Mouse (Mus musculus) brown adipose tissue, adult 24 weeks (tissue): ENCODE measurements around the gene Rph3al. TPM values are rescaled to one million over a fixed set of nuclear protein-coding genes. Genes with fewer than 3 reads are reported as not detected.

Experiments used
- H3K27ac ChIP-seq: fragments of 200-500 bp; replicated peaks from 2 replicates; pipeline ENCODE4 v1.5.1; 2012; ENCODE audit warnings: low read depth, mild to moderate bottlenecking, low read length
- H3K4me1 ChIP-seq: fragments of 200-500 bp; 2 replicates; pipeline ENCODE4 v1.6.1; 2012; ENCODE audit warnings: low read length, mixed read lengths; ENCODE audit not compliant: control insufficient read depth, insufficient read depth, insufficient read length
- H3K4me3 ChIP-seq: fragments of 200-500 bp; 2 replicates; pipeline ENCODE4 v1.5.1; 2012; ENCODE audit warnings: low read depth, mild to moderate bottlenecking, low read length, moderate library complexity; ENCODE audit not compliant: insufficient read depth
- polyA plus RNA-seq: library from polyadenylated mRNA; stranded (reverse); fragments of >200 nt; gene quantifications from 2 replicates; pipeline ENCODE4 v1.2.4, GENCODE M21; 2012; ENCODE audit not compliant: missing spikeins, insufficient read depth, insufficient read length

Rph3al gene
- polyA plus RNA-seq, 1 experiment, result 1.9 TPM

DNA sequence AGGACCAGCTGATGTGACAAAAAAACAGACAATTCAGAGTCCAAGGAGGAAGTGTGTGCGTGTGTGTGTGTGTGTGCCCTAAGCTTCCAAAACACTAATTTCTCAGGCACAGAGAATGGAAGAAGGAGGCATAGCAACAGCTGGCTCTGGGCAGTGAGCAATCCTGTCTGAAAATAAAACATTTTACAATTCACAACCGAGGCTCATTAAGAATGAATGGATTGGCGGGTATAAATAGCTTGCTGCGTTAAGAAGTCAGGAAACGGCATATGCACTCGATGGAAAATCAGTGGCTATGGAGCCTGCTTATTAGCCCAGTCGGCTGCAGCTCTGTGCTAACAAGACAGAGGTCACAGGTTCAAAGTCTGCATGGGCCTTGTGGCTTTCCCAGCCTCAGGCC lies 92.6 kb downstream of the Rph3al start:
- H3K4me3 ChIP-seq, result no peak overlapping the region
- no peak overlapping the region for H3K27ac ChIP-seq
- no peaks in the 10 kb centered on the region; the same call in 1 of the 2 replicates for H3K4me1 ChIP-seq

DNA sequence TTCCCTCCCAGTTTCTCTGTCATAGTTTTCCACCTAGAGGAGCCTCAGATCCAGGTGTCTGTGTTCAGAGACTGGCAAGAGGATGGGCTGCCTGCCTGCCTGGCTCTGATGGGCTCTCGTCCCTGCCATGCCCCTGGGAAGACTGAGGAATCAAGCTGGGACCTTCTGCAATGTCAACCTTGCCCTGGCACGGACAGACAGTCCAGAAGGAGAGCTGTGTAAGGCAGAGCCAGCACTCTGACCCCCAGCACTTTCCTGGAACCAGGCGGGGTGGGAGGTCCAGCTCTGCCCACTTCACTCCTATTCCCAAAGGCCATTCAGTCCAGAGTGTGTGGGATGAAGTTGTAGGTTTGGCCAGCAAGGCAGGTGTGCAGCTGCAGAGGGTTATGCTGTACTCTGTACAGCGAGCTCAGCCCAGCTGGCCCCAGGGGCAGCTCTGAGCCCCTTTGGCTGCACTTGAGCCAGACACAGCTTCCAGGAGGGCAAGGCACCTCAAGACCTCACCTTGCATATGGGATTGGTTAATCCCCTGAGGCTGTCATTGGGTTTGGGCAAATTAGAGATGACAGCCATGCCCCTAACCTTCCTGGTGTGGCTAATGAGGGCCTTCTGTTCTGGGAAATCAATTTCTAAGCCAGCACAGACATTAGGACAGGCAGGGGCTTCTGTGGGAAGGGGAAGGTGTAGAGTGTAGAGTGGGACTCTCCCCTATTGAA lies 95.2 kb downstream of the Rph3al start:
- H3K4me3 ChIP-seq, result no peak overlapping the region

DNA sequence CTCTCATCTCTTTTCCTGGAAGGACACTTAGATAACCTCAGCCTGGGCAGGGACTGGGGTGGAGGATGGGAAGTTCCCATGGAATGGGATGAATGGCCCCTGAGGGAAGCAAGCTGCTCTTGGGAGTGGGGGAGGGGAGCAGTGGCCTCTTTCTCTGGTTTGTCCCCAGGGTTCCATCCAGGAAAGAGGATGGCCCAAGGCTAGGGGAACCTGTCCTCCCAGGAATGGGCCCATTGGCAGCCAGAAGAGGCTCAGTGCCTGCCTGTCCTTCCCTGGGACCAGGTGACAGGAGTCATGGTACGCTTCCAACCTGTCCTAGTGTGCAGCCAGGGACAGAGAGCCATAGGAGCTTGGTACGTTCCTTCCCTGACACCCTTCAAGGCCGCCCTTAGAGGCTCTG lies 96.7 kb downstream of the Rph3al start:
- no peak overlapping the region for H3K27ac ChIP-seq
- H3K4me3 ChIP-seq, result no peak overlapping the region
- H3K4me1 ChIP-seq, result no peaks in the 10 kb centered on the region; the same call in 1 of the 2 replicates

More for the DNA sequence above, 95.2 kb downstream of the Rph3al start:
- Histone ChIP-seq H3K27ac (no peak overlapping the region), H3K4me1 (no peaks in the 10 kb centered on the region; the same call in 1 of the 2 replicates)

DNA sequence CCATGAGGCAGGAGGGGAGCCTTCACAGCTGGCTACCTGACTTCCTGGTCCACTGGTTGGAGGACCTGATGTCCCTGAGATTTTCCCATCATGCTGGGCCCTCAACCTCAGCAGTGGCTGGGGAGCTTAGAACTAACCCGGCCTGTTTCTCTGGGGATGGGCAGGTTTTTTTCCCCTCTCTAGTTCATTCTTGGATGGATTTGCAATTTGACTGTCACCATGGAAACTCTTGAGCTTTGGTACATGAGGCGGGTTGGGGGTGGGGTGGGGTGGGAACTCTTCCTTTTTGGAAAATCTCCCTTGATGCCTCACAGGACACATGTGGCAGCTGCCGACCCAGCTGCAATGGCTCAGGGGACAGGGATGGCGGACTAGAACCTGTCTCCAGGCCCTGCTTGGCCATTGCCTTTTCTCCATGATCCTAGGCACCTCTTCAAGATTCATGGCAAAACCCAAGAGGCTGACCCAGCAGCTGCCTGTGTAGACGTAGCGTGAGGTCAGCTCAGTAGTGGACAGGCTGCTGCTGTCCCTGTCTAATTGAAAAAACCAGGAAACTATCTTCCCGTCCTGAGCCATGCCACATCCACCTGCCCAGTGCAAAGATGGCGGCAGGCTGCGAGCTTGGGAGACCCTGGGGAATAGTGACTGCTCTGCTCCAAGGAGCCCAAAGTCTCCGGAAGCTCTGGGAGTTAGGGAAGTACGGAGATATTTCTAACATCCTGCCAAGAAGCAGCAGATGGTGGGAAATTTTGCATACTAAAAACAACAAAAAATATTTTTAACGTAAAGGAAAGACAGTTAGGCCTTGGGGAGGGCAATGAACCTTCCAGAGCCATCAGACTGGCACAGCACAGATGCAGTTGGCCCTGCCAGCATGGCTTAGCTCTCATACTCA lies 98.4 kb downstream of the Rph3al start:
- H3K4me3 ChIP-seq, result no peak overlapping the region
- H3K27ac ChIP-seq, result no peak overlapping the region
- no peaks in the 10 kb centered on the region; the same call in 1 of the 2 replicates for H3K4me1 ChIP-seq

DNA sequence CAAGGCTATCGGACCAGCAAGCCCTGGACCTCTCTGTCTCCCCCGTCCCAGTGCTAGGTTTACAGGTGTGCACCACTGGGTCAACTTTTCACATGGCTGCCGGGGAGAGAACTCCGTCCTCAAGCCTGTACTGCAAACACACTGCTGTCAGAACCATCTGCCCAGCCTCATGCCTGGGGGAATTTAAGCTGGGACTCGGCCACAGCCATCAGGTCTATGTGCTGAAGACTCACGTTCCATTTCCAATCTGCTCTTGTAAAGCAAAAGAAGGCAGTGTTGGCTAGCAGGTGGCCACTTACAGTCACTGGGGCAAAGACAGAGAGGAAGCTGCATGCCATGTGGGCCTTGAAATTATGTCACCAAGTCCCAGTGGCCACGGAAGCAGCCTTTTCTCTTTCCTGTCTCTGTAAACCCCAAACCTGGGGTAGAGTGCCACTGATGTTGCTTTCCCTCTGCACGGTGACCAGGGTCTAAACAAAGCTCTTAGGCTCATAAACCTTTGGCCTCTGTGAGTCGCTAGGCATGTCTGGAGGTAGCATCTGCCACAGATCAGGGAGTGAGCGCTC lies 99.3 kb downstream of the Rph3al start:
- Histone ChIP-seq H3K4me1 (no peaks in the 10 kb centered on the region; the same call in 1 of the 2 replicates), H3K27ac (no peak overlapping the region), H3K4me3 (no peak overlapping the region)

DNA sequence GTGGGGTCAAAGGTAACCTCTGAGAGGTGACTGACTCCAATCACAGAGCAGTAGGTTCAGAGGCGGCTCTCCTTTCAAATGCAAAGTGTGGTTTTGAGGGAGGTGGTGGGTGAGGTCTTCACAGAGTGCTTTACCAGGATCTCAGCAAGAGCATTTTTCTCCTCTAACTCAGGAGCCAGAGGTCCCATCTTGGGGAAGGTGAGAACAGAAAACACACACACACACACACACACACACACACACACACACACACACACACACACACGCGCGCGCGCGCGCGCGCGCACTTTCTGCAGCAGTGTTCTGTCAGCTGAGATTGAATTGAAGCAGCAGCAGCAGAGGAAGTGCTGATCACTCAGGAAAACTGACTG lies 102.0 kb downstream of the Rph3al start:
- Histone ChIP-seq H3K4me1 (no peaks in the 10 kb centered on the region), H3K4me3 (no peak overlapping the region)

DNA sequence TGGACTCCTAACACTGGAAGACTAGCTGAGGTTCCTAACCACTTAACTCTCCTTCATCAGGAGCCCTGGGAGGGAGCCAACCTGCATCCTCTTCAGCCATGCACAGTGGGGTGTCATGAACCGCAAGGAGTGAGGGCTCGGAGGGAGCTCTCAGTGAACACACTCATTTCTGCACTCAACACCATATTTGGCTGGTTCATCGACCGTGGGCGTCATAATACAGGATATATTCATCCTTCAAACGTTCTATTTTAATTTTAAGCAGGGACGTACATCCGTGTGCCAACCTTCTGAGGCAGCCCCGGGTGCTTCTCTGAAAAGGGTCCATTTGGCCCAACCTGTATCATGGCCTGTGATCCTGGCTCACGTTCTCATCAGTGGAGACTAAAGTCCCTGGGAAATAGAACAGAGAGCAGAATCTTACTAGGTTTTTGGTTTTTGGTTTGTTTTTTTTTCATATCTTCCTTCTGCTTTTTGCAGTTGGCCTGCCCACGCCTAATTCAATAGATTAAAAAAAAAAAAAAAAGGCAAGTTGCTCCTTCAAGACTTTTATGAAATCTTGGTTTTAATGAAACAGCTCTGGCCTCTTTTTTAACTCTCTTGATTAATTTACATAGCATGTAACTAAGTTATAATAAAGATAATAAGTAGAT lies 102.5 kb downstream of the Rph3al start:
- Histone ChIP-seq H3K4me1 (no peaks in the 10 kb centered on the region), H3K27ac (no peak overlapping the region), H3K4me3 (no peak overlapping the region)

More for the DNA sequence above, 102.0 kb downstream of the Rph3al start:
- H3K27ac ChIP-seq, result no peak overlapping the region

DNA sequence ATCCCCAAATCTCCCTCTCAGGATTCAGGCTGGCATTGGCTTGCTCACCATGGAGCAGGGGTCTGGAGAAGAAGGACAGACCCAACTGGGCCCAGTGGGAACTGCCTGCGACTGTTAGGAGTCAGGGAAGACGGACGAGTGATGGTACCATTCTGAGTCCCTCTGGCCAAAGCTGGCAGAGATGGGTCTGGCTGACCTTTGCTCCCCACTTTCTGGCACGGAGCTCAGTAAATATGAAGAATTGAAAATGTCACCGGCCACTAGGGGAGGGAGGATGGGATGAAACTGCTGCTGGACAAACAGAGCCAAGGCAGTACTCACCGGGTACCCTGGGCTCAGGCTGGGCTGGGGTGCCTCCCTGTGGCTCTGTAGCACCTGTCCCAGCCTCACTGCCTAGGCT lies 105.1 kb downstream of the Rph3al start:
- no peaks in the 10 kb centered on the region for H3K4me1 ChIP-seq
- H3K27ac ChIP-seq, result no peak overlapping the region
- H3K4me3 ChIP-seq, result no peak overlapping the region

DNA sequence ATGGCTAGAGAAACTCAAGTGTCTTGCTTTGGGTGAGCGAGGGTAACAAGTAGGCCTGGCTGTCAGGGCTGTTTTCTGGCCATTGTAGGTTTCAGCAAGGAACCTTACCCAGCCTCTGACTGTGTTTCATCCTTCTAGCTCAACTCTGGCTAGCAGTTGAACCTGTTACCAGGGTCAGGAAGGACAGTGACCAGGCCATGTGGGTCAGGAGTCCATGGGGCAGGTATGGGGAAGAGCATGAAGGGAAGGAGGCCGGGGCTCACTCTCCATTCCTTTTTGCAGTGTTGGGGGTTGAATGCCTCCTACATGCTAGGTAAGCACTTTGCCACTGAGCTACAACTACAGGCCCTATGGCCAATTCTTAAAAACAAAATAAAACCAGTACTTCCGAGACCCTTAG lies 107.8 kb downstream of the Rph3al start:
- Histone ChIP-seq H3K27ac (no peak overlapping the region), H3K4me3 (no peak overlapping the region), H3K4me1 (no peaks in the 10 kb centered on the region)

DNA sequence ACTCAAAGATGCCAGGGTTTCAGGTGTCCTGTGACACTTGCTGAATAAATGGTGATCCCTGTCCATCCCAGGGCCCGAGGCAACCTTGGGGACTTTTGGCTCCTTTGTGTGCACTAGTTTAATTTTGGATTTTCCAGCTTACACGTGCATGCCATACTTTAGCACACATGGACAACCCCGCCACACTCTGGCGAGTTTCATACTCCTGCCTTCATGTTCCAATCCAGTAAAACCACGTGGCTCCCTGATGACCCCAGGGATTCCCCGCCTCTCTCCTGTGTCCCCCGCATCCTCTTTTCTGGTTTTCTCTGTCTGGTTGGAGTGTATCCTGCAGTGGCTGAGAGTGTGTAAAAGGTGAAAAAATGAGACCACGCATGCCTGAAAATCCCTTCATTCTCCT lies 110.8 kb downstream of the Rph3al start:
- no peak overlapping the region for H3K27ac ChIP-seq
- no peak overlapping the region for H3K4me3 ChIP-seq
- H3K4me1 ChIP-seq, result no peaks in the 10 kb centered on the region

DNA sequence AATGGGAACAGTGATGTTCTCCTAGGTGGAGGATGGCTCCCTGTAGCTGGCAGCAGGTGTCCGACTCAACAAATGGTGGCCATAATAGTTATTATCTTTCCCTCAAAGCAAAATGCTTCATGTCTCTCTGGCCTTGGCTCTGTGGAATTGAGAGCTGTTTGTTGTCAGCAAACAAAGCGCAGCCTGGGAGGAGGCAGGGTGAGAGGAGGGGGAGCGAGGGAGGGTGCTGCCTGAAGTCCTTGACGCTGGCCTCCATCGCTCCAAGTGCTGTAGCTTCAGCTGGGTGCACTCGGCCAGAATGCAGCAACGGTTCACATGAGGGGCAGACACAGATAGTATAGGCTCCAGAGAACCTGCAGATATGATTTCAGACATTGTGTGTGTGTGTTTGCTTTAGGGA lies 114.7 kb downstream of the Rph3al start:
- Histone ChIP-seq H3K27ac (no peak overlapping the region), H3K4me1 (no peaks in the 10 kb centered on the region), H3K4me3 (no peak overlapping the region)

DNA sequence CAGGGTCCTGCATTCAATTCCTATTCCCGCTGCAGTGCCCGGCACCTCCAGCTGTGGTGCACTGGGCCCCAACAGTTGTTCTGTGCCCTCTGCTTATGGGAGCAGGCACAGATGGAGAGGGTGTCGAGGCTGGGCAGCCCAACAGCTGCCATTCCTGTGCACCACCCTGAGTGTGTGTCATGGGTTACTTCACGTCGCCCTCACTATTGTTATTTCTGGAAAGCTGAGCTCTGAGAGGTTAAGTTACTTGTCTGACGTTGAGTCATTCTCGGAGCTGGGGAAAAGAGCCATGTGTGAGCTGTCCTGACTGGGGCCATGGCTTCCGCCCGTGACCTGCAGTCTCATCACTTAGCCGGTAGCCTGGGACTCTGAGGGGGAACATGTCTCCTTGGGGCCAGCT lies 125.1 kb downstream of the Rph3al start:
- Histone ChIP-seq H3K27ac (no peak overlapping the region), H3K4me1 (no peaks in the 10 kb centered on the region)

DNA sequence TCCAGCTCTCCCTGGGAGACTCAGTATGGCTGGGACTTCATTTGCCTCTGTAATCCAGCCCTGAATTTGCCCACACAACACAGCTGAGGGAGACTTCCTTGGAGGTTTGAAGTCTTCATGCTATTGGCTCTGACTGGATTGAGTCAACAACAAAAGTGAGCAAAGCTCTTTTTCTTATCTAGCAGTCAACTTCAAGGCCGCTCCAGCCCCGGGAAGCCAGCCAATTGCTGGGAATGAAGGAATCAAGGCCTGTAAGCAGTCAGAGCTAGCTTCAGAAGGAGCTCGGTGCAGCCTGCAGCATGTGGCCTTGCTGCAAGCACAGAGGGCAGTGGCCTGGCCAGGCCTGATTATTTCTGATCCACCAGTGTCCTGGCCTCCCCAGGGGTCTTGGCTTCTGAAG lies 126.3 kb downstream of the Rph3al start:
- Histone ChIP-seq H3K4me3 (no peak overlapping the region), H3K4me1 (no peaks in the 10 kb centered on the region), H3K27ac (no peak overlapping the region)

More for the DNA sequence above, 125.1 kb downstream of the Rph3al start:
- H3K4me3 ChIP-seq, result no peak overlapping the region

DNA sequence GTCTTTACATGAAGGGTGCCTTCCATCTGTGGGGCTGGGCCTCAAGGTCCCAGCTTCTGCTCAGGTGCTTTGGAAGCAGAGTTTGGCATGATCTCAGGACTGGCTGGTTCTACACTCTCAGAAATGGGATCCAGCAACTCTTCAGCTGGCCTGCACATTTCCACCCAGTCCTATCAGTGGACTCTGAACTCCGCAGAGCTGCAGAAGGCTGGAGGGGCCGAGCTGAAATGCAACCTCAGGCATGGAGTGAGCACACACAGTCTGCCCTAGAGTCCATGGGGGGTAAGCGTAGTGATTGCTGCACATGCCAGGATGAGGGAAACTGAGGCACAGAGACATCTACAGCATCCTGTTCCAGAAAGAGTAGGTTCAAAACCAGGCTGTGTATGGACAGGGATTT lies 127.7 kb downstream of the Rph3al start:
- H3K4me1 ChIP-seq, result no peaks in the 10 kb centered on the region
- no peak overlapping the region for H3K27ac ChIP-seq
- H3K4me3 ChIP-seq, result no peak overlapping the region

DNA sequence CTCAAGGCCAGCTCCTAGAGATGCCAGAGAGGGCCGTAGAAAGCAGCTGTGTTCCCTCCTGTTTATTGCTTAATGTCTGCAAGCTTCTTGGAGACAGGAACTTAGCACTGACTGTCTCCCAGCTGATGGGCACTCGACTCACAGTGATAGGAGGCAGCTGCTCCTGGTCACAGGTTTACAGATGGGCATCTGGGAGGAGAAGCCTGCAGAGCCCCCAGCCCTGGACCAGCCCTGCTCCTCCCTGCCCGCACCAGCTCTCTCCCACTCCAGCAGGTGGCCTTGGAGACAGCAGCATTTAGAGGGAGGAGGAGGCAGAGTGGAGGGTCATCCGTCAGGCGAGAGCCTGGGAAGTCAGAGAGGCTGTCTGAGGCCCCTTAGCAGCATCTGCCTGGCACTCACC lies 130.7 kb downstream of the Rph3al start:
- Histone ChIP-seq H3K4me1 (no peaks in the 10 kb centered on the region), H3K4me3 (no peak overlapping the region), H3K27ac (no peak overlapping the region)
